Mouse (Mus musculus) layer of hippocampus, postnatal 36 days (tissue): ENCODE measurements around the gene Cnih4. TPM values are rescaled to one million over a fixed set of nuclear protein-coding genes. Genes with fewer than 3 reads are reported as not detected.

Experiments used
- DNase-seq, 2 experiments: peaks; one replicate each; pipeline ENCODE4 v3.0.0; 2022
- total RNA-seq, 2 experiments: library from RNA; stranded (reverse); gene quantifications; 2 replicates each; pipeline ENCODE4 v1.2.3; 2021

The Cnih4 gene
- total RNA-seq: 10 to 100 TPM; 28.7 to 33.1 TPM

- DNase-seq: peak; percentile 93
Observed at GRCm38 (mm10) chr1:181143950-181144836, at the start of gene Cnih4, which contains the start of gene Nvl. Gene Cnih4, plus strand, starts transcription at chr1:181144693. Gene Nvl, minus strand, starts transcription at chr1:181144204.

- DNase-seq: no peak
Observed at GRCm38 (mm10) chr1:181117112-181117511, 27.4 kb upstream of the Cnih4 start.

GRCm38 (mm10) chr1:181124145-181124544 lies 20.3 kb upstream of the Cnih4 start:
- DNase-seq: no peak

- no peak for DNase-seq
Observed at GRCm38 (mm10) chr1:181125916-181126315, 18.6 kb upstream of the Cnih4 start.

GRCm38 (mm10) chr1:181126766-181127165 lies 17.7 kb upstream of the Cnih4 start:
- DNase-seq: no peak

- no peak for DNase-seq
Observed at GRCm38 (mm10) chr1:181131915-181132314, 12.6 kb upstream of the Cnih4 start.

- no peak for DNase-seq
Observed at GRCm38 (mm10) chr1:181138730-181139129, 5.8 kb upstream of the Cnih4 start.

GRCm38 (mm10) chr1:181143609-181143949 lies 914 bp upstream of the Cnih4 start:
- no peak for DNase-seq

GRCm38 (mm10) chr1:181144966-181145365 lies 473 bp downstream of the Cnih4 start:
- no peak for DNase-seq

DNA sequence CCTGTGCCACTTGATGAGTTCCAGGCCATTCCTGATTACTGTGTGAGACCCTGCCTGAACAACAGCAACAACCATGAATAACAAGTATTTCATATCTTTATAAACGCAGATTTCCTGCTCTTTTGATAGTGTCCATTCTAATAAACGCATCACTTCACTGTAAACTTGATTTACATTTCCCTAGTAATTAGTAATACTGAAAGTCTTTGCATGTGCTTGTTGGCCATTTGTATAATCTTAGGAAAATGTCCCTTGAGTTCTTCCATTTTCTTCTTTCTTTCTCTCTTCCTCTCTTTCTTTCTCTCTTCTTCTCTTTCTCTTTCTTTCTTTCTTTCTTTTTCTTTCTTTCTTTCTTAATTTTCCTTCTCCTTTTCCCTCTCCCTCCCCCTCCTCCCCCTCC lies 1.7 kb downstream of the Cnih4 start:
- DNase-seq: no peak

- DNase-seq: no peak
Observed at GRCm38 (mm10) chr1:181148540-181148939, 4.0 kb downstream of the Cnih4 start.

GRCm38 (mm10) chr1:181149373-181150017 lies 5.0 kb downstream of the Cnih4 start:
- DNase-seq: no peak

DNA sequence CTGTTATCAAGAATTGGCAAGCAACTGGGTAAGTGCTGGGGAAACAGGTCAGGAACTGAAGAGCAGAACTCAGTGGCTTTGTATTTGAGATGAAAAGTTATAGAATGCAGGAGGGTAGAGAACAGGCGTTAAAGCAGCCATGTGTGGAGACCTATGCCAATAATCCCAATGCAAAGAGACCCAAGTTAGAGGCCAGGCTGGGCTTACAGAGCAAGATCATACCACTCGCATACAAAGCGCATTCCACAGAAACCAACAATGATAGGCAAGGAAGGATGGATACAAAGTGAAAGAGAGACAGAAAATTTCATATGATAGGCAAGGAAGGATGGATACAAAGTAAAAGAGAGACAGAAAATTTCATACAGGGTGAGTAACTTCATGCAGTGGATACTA lies 5.9 kb downstream of the Cnih4 start:
- no peak for DNase-seq

- DNase-seq: peak; percentile 89 to 90
Observed at GRCm38 (mm10) chr1:181150827-181151534, 6.5 kb downstream of the Cnih4 start.

DNA sequence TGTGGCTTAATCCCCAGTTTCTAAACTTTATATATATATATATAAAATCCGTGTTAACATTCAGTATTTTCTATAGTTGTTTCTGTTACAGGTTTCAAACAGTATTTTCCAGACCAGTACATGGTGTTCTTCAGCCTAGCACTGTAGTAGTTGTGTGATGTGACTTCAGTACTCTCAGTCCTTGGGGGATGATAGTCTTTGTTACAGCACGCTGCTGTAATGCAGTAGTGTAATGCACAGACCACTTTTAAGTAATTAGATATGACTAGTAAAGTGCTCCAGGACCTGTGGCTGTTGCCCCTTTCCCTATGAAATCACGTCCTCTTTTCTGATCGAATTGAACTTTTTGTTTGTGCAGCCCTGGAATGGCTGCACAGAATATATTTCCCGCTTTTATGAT lies 7.0 kb downstream of the Cnih4 start:
- no peak for DNase-seq

- no peak for DNase-seq
Observed at GRCm38 (mm10) chr1:181167816-181168215, 23.3 kb downstream of the Cnih4 start.

- no peak for DNase-seq
Observed at GRCm38 (mm10) chr1:181168377-181168776, 23.9 kb downstream of the Cnih4 start.

DNA sequence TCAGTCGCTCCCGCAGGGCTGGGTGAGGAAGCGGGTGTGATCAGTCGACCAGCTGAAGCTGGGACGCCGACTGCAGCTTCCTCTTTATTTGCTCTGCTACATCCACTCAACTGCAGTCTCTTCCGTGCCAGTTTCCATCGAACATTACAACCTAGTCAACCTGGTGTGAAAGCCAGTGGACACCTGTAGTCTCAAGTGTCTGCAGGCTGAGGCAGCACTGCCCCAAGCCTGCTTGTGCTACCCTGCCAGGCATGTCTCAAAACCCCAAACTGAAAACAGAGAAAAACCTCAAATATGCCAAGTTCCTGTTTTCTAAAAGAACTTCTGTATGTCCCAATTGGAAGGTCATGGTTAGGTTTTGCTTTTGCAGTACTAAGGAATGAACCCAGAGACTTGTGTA lies 25.7 kb downstream of the Cnih4 start:
- DNase-seq: no peak

DNA sequence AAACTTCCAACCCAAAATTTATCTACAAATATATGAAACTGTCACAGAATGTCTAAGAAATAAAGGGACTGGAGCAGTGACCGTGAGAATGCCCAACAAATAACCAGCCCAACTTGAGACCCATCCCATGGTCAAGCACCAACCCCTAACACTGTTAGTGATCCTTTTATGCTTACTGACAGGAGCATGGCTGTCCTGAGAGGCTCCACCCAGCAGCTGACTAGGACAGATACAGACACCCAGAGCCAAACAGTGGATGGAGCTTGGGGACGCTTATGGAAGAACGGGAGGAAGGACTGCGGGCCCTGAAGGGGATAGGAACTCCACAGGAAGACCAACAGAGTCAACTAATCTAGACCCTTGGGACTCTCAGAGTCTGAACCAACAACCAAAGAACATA lies 44.4 kb downstream of the Cnih4 start:
- DNase-seq: no peak

- DNase-seq: no peak
Observed at GRCm38 (mm10) chr1:181199446-181199845, 55.0 kb downstream of the Cnih4 start.

DNA sequence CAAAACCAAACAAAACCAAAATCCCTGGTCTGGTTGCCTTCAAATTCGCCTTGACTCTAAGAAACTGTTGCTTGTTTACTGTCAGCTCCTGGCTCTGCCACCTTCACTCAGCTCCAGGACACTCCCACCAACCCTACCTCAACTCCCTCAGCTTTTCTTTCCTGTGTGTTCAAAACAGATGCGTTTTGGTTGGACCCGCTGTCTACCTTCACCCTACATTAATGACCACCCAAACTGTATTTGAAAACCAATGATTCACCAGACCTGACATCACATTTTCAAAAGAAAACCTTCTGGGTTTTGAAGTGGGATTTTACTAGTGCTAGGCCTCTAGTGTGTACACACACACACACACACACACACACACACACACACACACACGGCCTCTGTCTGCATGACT lies 65.7 kb downstream of the Cnih4 start:
- DNase-seq: no peak

- peak; percentile 14 to 23 for DNase-seq
Observed at GRCm38 (mm10) chr1:181210601-181211402, 66.3 kb downstream of the Cnih4 start.
